15 mouse cellular contexts compared by ENCODE assay signal in the genomic region with DNA sequence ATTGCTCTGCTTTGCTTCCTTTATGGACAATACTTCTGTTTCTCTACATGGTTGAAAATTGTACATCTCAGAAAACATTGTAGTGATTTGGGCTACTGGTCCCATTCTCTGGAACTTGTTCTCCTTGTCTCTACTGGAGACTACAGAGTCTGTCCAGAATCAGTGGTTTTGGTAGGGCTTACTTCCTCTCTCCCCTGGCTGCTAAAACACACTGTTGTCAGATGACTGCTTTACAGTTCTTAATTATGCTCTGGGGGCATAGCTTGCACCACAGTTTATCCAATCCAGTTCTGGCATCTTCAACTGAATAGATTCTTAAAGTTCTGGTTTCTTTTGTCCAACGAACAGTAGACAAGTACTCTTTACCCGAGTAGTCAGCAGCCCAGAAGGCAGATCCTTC.
"Had no signal": no experiment of that assay in that cellular context is flagged by ENCODE, and none has a peak within 500 bp of the region (broad histone marks: within the 10 kb centered on the region; RNA-seq: fewer than 3 reads in every experiment).

No protein-coding gene starts in this region.

- H3K9ac ChIP-seq: limb, embryonic 12.5 days; liver, embryonic 13.5 days; liver, postnatal 0 days; lung, embryonic 15.5 days; neural tube, embryonic 13.5 days had no signal

- H3K9me3 ChIP-seq: limb, embryonic 12.5 days; liver, embryonic 13.5 days; lung, embryonic 15.5 days; neural tube, embryonic 13.5 days had no signal

- H3K36me3 ChIP-seq: limb, embryonic 12.5 days; liver, embryonic 13.5 days; lung, embryonic 15.5 days; neural tube, embryonic 13.5 days had no signal

- DNase-seq: kidney, adult 2 months; kidney, postnatal 25 days; liver; liver, embryonic 13.5 days; liver, postnatal 0 days; lung, postnatal 14 days; retina, postnatal 1 day; right cerebral cortex, postnatal 4 days; spleen, adult 18-20 months; thymus, postnatal 4 days had no signal

- H3K4me3 ChIP-seq: left cerebral cortex, adult 2 months; limb, embryonic 12.5 days; liver, embryonic 13.5 days; lung, embryonic 15.5 days; neural tube, embryonic 13.5 days had no signal

- H3K27me3 ChIP-seq: limb, embryonic 12.5 days; liver, embryonic 13.5 days; lung, embryonic 15.5 days; neural tube, embryonic 13.5 days had no signal

- H3K27ac ChIP-seq: left cerebral cortex, adult 2 months; limb, embryonic 12.5 days; liver, embryonic 13.5 days; lung, embryonic 15.5 days; neural tube, embryonic 13.5 days had no signal

- H3K4me1 ChIP-seq: limb, embryonic 12.5 days; neural tube, embryonic 13.5 days had no signal

- H3K4me2 ChIP-seq: limb, embryonic 12.5 days; liver, embryonic 13.5 days; lung, embryonic 15.5 days; midbrain, embryonic 11.5 days; neural tube, embryonic 13.5 days had no signal
